Mouse (Mus musculus) spleen, adult 2 months (tissue): ENCODE measurements around the gene Osbpl3. TPM values are rescaled to one million over a fixed set of nuclear protein-coding genes. Genes with fewer than 3 reads are reported as not detected.

Experiments used
- DNase-seq, 2 experiments: peaks; one replicate each; pipeline versions ENCODE4 v3.0.0 to v3.0.0-alpha.2; 2012 to 2021; ENCODE audit warnings: low spot score in 2 of 2, low read depth in 1 of 2
- H3K27ac ChIP-seq: fragments of 200-500 bp; 2 replicates; pipeline ENCODE4 v1.5.1; 2012; ENCODE audit warnings: low read length, inconsistent platforms; ENCODE audit not compliant: insufficient read depth
- H3K27me3 ChIP-seq: fragments of 200-500 bp; 2 replicates; pipeline ENCODE4 v1.6.1; 2012; ENCODE audit warnings: mild to moderate bottlenecking, moderate library complexity, low read length, inconsistent platforms; ENCODE audit not compliant: control insufficient read depth, insufficient read depth
- H3K36me3 ChIP-seq: fragments of 200-500 bp; 2 replicates; pipeline ENCODE4 v1.6.1; 2012; ENCODE audit warnings: mild to moderate bottlenecking, low read length, inconsistent platforms; ENCODE audit not compliant: control insufficient read depth, insufficient read depth
- H3K4me1 ChIP-seq: fragments of 200-500 bp; 2 replicates; pipeline ENCODE4 v1.6.1; 2011; ENCODE audit warnings: inconsistent platforms; ENCODE audit not compliant: control insufficient read depth, insufficient read depth, insufficient read length
- H3K4me3 ChIP-seq: fragments of 200-500 bp; 2 replicates; pipeline ENCODE4 v1.5.1; 2011; ENCODE audit warnings: mild to moderate bottlenecking, inconsistent platforms; ENCODE audit not compliant: insufficient read depth, insufficient read length; ENCODE audit errors: extremely low read depth
- CTCF ChIP-seq: fragments of 200-500 bp; IDR thresholded peaks from 2 replicates; pipeline ENCODE4 v1.5.1; 2011; ENCODE audit warnings: mild to moderate bottlenecking, inconsistent platforms; ENCODE audit not compliant: insufficient read depth, insufficient read length, insufficient replicate concordance; ENCODE audit errors: extremely low read depth
- POLR2A ChIP-seq: fragments of 200-500 bp; IDR thresholded peaks from 2 replicates; pipeline ENCODE4 v1.6.1; 2011; ENCODE audit warnings: low read depth, low read length, inconsistent platforms
- WGBS: fragments of 180-500 bp; shearing (Covaris S2); methylation state at CpG from one replicate; pipeline ENCODE4 v1.1.7; 2018; 5-methylcytosine and 5-hydroxymethylcytosine counted together
- polyA plus RNA-seq: library from polyadenylated mRNA; depleted of rRNA; stranded (reverse); fragments of >200 nt; gene quantifications from 2 replicates; pipeline ENCODE4 v1.2.3, GENCODE M21; 2012

Gene Osbpl3
- polyA plus RNA-seq, 1 experiment = 2.8 TPM

GRCm38 (mm10) chr6:50397116-50397515 is 58.9 kb downstream of the Osbpl3 start:
- H3K27ac ChIP-seq = no peak overlapping the region
- no peak for DNase-seq
- 75% methylated on average over 5 of the region's 5 CpGs for WGBS

GRCm38 (mm10) chr6:50395641-50396312 is 60.2 kb downstream of the Osbpl3 start:
- TF ChIP-seq CTCF (no peak), POLR2A (no peak)
- 89% methylated on average over 7 of the region's 7 CpGs for WGBS
- Histone ChIP-seq H3K4me3 (no peak overlapping the region), H3K4me1 (no peaks in the 10 kb centered on the region; the same call in 1 of the 2 replicates), H3K27me3 (no peaks in the 10 kb centered on the region), H3K36me3 (no peaks in the 10 kb centered on the region), H3K27ac (no peak overlapping the region)
- no peak for DNase-seq

More at GRCm38 (mm10) chr6:50397116-50397515, 58.9 kb downstream of the Osbpl3 start:
- H3K27me3 ChIP-seq = no peaks in the 10 kb centered on the region
- TF ChIP-seq POLR2A (no peak), CTCF (no peak)
- H3K36me3 ChIP-seq = no peaks in the 10 kb centered on the region
- no peaks in the 10 kb centered on the region for H3K4me1 ChIP-seq
- no peak overlapping the region for H3K4me3 ChIP-seq

- Histone ChIP-seq H3K4me1 (no peaks in the 10 kb centered on the region; the same call in 1 of the 2 replicates), H3K36me3 (no peaks in the 10 kb centered on the region), H3K4me3 (no peak overlapping the region), H3K27ac (no peak overlapping the region), H3K27me3 (no peaks in the 10 kb centered on the region)
- 55% methylated on average over 3 of the region's 3 CpGs for WGBS
- TF ChIP-seq POLR2A (no peak), CTCF (no peak)
- DNase-seq = no peak
Observed at GRCm38 (mm10) chr6:50394432-50394831, 61.6 kb downstream of the Osbpl3 start.

- no peaks in the 10 kb centered on the region; the same call in 1 of the 2 replicates for H3K4me1 ChIP-seq
- no peak overlapping the region; the same call in 1 of the 2 replicates for H3K27ac ChIP-seq
- no peak overlapping the region for H3K4me3 ChIP-seq
- H3K36me3 ChIP-seq = no peaks in the 10 kb centered on the region
- H3K27me3 ChIP-seq = no peaks in the 10 kb centered on the region
- no peak for TF ChIP-seq CTCF
- no peak for TF ChIP-seq POLR2A
- WGBS = 79% methylated on average over 8 of the region's 8 CpGs
- no peak for DNase-seq
Observed at GRCm38 (mm10) chr6:50393960-50394359, 62.0 kb downstream of the Osbpl3 start.

GRCm38 (mm10) chr6:50391951-50392350 is 64.0 kb downstream of the Osbpl3 start:
- no peak for TF ChIP-seq POLR2A
- TF ChIP-seq CTCF = no peak
- Histone ChIP-seq H3K27me3 (no peaks in the 10 kb centered on the region), H3K4me3 (no peak overlapping the region), H3K4me1 (no peaks in the 10 kb centered on the region; the same call in 1 of the 2 replicates), H3K36me3 (no peaks in the 10 kb centered on the region), H3K27ac (no peak overlapping the region)
- DNase-seq = no peak
- 92% methylated on average over 3 of the region's 3 CpGs for WGBS

GRCm38 (mm10) chr6:50390313-50390712 is 65.7 kb downstream of the Osbpl3 start:
- Histone ChIP-seq H3K36me3 (no peaks in the 10 kb centered on the region), H3K4me1 (no peaks in the 10 kb centered on the region; the same call in 1 of the 2 replicates), H3K27ac (no peak overlapping the region), H3K27me3 (no peaks in the 10 kb centered on the region), H3K4me3 (no peak overlapping the region)
- TF ChIP-seq POLR2A (no peak), CTCF (no peak)
- 73% methylated on average over 5 of the region's 5 CpGs for WGBS
- no peak for DNase-seq

- WGBS = 61% methylated on average over 5 of the region's 5 CpGs
- no peak overlapping the region for H3K27ac ChIP-seq
- H3K36me3 ChIP-seq = no peaks in the 10 kb centered on the region
- peaks cover 2% of the 10 kb centered on the region; the same call in 1 of the 2 replicates for H3K4me1 ChIP-seq
- DNase-seq = no peak
- TF ChIP-seq POLR2A (no peak), CTCF (no peak)
- no peaks in the 10 kb centered on the region for H3K27me3 ChIP-seq
- no peak overlapping the region for H3K4me3 ChIP-seq
Observed at GRCm38 (mm10) chr6:50387629-50388028, 68.4 kb downstream of the Osbpl3 start.
